Mouse (Mus musculus) retina, embryonic 14.5 days (tissue): ENCODE results near the gene Fam98b.
A peak's percentile ranks its signal among the peaks of the same experiment; 100 is the strongest.

Experiments
- DNase-seq: peaks from one replicate; pipeline ENCODE4 v3.0.0-alpha.2; 2015; ENCODE audit warnings: low spot score

The Fam98b gene

DNA sequence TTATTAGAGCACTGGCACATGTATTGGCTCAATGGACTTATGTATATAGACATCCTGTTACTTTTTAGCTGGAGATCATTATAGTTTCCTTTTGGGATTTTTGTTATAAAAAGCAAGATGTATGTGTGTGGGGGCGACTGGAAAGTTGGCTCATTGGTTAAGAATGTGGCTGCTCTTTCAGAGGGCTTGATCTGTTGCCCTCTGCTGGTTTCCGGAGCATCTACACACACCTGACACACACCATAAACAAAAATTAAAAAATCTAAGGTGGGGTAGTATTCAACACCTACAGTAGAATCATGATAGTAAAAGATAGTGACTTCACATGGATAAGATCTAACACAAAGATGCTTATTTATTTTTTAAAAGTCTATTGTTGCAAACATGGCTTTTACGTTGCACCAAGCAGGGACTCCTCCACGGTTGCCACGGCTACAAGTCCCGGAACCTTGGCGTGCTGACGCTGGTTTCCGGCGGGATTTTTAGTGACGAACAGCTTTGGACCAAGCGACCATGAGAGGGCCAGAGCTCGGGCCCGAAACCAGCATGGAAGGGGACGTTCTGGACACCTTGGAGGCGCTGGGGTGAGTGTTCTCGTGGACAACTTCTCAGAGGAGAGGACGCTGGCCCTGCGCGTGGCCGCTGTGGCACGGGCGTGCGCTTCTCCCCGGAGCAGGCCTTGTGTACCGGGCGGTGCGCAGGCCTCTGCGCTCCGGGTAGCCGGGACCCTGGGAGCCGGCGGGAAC, at the start of gene Fam98b:
Gene Fam98b (plus strand): TSS at position 485 of the 746 bp plus-strand sequence.
- peak; percentile 94 for DNase-seq

DNA sequence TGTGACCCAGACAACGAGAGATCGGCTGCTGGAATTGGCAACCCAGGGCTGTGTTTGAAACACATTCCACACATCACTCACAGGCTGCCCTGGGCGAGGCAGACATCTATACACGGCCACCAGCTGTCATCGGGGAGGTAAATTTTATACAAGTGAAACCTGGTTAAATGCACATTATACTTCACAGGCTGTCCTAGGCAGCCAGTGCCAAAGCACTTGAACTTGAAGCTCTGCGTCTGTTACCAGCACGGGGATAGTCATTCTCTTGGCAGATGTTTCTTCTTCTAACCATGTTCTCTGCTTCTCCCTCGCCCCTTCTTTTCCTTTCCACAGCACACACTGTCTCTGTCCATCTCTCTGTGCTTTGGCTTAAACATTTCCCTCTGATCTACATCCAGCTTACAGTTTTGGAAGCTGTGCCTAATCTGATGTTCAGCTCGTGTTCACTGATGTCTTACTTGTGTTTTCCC, 48.6 kb upstream of the Fam98b start:
- no peak for DNase-seq

DNA sequence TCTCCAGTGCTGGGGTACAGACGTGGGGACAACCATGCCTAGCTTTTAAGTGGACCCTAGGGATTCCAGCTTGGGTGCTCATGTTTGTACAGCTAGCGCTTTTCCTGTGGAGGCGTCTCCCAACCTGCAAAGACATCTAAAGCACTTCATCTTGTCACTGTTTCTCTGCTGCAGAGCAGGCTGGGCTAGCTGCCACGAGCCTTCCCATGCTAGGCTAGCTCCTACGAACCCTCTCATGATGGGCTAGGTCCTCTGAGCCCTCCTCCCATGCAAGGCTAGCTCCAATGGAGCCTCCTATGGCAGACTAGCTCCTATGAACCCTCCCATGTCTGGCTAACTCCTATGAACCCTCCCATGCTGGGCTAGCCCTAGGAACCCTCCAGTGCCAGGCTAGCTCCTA, 46.2 kb upstream of the Fam98b start:
- DNase-seq, result no peak

DNA sequence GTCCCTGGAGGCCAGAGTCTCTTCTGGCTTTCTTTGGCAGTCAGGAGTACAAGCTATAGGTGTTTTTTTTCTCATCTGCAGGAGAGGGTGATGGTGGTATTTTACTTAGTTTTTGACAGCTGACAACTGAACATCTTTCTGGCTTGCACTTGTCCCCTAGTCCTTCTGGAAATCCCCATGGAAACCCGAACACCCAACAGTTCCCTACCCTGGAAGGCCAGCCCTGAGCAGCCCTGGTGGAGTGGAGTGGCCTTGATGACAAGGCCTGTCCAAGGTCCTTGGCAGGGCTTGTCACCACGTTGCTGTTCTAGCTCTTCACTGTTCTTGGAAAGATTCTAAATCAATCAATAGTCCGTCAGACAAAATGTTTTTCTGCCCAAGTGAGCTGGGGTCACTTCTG, 45.0 kb upstream of the Fam98b start:
- no peak for DNase-seq

DNA sequence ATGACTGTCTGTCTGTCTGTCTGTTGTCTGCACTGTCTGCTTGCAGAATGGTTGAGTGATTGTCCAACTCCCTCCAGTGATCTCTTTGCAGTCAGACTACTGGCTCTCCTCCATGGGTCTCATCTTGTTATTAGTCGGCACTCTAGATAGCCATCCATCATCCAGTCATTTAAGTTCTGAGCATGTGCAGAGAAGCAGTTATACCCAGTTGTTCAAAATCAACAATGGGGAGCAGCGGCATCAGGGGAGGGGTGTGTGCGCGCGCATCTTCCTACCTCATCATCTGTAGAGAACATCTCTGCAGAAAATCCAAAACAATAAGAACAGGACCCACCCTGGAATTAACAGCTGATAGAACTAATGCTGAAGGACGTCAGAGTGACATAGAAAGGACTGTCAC, 44.5 kb upstream of the Fam98b start:
- no peak for DNase-seq

DNA sequence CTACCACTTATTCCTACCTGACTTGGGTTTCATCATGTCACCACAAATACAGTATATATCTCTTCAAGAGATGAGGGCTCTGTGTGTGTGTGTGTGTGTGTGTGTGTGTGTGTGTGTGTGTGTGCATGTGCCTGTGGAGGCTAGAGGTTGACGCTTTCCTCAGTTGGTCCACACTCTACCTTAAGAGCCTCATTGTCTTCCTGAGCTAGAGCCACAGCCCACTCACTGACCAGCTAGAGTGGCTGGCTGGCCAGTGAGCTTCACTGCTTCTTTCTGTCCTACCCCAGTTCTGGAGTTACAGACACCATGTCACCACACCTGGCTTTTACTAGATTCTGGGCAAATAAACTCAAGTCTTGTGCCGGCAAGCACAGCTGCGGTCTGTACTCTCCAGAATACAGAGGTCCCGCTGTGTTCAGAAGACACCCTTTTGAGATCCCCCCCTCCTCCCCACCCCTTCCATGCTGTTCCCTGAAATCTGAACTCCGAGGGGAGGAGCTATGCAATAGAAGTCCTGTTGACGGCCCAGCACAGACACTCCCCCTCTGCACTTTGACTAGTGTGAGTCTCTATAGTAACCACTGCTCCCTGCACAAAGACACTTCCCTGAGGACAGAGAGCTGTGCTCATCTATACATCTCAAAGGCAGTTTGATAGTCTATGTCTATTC, 39.0 kb upstream of the Fam98b start:
- DNase-seq, result peak; percentile 71

DNA sequence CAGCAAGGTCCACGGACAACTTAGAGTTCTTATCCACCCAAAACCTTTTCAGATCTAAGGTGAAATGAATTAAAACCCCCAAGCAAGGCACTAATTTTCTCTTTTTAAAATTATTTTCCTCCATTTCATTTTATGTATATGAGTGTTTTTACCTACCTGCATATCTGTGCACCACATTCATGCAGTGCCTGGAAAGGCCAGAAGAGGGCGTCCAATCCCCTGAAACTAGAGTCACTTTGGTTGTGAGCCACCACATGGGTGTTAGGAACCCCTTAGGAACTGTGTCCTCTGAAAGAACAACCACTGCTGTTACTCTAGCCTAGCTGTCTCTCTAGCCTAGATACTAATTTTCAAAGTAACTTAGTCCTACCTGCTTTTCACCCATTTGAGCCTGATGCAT, 33.4 kb upstream of the Fam98b start:
- no peak for DNase-seq

DNA sequence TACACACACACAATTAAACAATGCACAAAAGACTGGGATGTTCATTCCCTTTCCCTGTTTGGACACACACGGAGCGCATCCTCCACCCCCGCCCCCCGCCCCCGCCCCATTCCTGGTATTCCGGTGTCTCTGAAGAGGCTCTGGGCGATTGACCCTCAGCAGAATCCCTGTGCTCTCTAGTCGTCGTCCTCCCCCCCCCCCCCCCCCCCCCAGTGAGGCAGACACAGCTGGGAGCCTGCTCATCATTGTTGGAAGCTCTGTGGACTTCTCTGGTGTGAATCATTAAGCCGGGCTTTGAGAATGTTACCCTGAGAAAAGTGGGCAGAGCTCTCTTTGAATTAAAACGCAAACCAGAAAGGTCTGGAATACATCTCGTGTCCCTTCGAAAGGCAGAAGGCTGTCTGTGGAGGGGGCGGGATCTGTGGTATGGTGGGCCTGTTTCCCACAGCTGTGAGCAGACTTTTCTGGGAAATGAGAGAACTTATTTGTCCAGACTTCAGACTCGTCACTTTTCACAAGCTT, 31.8 kb upstream of the Fam98b start:
- DNase-seq, result no peak

DNA sequence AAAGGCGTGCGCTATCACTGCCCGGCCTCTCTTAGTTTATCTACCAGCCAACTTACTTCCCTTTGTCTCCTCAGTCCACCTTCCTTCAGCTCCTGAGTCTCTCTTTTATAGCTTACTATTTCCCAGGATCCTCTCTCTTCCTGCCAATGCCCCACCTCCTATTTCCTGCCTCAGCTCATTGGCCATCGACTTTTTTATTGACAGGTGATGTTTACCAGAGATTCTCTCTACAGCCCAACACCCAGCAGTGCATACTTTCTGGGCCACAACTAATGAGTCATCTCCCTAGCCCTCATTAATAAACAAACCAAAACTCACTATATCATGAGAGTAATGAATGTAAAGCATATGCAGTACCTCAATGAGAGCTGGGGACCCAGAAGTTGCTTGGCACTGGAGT, 30.0 kb upstream of the Fam98b start:
- DNase-seq, result no peak

DNA sequence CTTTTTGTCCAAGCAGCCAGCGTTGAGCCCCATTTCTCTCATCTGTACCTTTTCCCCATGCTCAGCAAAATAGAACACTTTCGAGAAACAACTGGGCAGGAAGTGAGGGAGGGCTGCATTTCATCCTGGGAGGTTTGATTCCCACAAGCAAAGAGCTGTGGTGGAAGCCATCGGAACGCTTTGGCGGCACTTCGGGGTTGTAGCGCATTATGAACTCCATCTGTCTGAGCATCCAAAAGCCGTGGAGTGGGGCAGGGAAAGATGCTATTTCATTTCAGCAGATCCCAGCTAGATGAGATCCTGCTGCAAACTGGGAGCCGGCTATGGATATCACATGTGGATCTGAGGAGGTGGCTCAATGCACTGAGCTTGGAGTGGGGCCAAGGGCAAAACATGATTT, 26.9 kb upstream of the Fam98b start:
- no peak for DNase-seq

DNA sequence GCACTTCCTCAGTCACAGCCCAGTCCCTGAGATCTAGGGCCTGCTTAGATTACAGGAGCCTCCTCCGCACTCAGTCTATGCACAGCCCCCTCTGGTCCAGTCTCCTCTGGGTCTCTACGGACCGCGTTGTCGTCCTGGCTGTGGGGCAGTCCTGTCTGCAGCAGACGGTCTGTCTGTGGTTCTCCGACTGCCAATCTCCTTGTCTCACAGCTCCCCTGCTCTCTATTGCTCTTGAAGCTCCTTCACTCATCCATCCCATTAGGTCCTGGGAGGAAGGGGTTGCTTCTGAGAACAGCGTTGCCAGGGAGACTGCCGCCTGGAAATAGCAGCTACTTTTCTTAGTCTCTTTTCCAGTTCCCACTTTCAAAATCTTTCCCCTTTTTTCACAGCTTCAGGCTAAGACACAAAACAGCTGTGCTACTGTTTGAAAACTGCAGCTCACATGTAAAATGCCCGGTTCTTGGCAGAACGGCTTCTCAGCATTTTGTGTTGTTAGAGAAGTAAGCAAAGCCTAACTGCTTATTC, 20.9 kb upstream of the Fam98b start:
- DNase-seq, result no peak

DNA sequence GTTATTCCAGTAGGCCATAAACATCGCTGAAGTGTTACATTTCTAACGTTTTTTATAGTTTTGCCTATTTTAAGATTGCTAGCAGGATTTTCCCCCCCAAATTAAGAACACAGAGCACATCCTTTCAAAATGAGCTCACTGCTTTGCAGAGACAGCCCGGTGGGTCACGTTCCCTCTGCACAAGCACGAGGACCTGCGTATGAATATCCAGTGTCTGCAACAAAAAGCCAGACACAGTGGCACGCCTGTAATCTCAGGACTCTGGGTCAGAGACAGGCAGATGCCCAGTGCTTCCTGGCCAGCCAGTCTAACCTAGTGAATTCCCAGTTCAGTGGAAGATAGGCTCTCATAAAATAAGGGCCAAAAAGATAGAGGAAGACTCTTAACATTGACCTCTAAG, 19.3 kb upstream of the Fam98b start:
- DNase-seq, result no peak

DNA sequence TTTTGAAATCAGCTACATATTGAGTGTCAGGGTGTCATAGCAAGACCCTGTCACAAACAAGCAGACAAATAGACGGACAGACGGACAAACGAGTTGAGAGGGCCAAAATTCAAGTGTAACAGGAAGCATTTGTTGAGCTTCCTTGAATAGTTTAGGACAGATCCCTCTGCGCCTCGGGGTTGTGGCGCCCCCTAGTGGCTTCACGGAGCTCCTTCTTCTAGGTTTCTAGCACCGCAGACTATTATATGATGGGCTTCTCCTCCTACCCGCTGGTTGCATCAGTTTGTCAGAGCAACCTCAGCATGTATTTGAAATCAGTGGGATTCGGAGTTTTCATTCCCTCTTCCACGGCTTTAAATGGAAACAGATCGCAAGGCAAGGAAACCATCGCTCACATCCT, 18.3 kb upstream of the Fam98b start:
- DNase-seq, result peak; percentile 87

DNA sequence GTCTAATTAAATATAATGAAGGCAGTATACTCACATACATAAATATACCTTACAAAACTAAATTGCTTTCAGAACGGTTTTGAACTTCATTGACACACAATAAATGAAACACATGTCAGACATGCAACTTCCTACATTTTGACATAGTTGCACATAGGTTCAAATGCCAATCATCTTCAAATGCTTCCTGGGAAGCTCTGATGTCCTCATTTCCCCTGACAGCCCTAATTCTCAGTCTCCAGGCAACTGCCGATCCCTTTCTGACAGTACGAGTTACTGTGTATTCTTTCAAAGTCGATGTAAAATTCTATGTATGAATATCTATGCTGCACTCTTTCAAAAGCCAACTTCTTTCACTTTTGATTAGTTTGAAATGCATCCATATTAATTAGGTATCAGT, 7.6 kb upstream of the Fam98b start:
- DNase-seq, result no peak

DNA sequence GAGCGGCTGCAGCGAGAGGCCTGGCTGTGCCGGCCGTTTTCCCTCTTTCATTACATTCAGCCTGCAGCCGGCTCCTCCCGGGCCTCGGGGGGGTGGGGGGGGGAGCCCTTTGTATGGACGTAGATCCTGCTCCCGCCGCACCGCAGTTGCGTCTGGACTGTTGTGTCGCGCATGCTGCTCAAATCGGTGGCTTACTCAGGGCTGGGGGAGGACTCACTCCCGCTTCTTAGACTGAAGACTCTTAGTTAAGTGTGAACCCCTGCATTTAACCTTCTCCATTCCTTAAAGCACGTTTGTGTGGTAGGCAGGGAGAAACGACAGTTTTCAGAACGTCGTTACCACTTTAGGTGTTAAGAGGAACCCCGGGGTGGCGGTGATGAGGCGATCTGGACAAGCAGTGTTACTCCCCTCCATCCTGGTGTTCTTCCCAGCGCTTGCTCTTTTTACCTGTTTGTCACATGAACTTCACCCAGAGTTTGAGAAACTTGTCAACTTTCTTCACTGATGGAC, 517 bp downstream of the Fam98b start:
- DNase-seq, result no peak

DNA sequence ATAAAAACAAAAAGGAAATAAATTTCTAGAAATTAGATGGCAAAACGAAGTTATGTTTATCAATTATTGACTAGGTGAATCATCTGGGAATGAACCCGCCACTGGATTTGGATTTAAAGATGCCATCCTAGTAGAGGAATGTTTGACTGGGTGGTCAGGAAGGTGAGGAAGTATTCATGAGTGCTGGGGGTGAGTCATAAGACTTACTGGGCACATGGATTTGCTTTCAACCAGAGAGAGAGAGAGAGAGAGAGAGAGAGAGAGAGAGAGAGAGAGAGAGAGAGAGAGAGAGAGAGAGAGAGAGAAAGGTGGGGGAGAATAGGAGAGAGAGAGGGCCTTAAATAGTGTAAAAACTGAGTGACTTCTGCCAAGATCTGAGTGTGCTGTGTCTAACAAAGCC, 5.9 kb downstream of the Fam98b start:
- DNase-seq, result no peak

DNA sequence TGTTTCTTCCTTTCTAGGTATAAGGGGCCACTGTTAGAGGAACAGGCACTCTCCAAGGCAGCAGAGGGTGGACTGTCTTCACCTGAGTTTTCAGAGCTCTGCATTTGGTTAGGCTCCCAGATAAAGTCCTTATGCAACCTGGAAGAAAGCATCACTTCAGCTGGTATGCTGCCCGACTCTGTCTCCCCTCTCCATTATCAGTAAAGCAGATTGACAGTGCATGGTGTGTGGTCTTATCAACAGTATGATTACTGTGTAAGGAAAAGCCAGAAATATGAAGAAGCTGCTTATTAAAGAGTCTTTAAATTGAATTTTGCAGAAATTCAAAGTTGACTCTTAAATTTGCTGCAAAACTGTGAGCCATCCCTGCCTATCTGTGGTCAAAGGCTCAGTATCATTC, 8.1 kb downstream of the Fam98b start:
- no peak for DNase-seq

DNA sequence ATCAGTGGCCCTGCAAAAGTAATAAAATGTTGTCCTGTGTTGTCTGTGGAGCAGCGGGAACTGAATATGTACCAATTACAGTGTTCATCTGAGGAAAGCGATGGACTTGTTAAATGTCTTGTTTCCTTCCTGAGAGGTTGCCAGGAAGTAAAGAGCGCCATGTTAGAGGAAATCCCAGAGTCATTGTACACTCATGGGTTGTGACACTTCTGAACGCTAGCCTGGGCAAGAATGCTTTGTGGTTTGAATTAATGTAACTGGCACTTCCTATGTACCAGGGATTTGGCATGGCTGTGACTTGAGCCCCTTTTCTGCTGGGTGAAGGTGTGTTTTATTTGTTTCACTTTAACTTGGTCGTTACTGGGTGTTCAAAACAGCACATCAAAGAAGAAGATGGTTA, 12.6 kb downstream of the Fam98b start:
- no peak for DNase-seq

DNA sequence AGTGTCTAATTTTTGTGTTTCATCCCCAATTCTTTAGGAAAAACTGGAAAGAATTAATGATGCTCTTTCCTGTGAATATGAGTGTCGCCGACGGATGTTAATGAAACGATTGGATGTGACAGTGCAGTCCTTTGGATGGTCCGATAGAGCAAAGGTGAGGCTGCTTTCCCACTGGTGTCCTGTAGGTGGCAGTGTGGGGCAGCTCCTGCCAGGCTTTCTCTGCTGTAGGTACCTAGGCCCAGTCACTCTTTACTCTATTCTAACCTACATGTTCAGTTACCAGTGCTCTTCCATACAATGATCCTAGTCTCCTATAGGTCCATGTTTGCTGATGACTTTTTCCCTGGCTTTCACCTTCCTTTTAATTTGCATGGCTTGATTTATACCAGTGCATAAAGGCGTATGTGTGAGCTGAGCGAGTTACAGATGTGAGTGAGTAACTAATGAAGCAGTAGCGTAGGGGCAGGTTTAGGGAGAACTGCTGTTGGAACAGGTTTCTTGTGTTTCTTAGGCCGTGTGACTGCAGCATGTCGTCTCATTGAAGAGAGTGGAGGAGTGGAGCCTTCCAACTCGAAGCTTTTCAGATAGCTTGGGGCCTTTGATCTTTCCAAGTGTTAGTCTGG, 14.4 kb downstream of the Fam98b start:
- DNase-seq, result peak; percentile 85

DNA sequence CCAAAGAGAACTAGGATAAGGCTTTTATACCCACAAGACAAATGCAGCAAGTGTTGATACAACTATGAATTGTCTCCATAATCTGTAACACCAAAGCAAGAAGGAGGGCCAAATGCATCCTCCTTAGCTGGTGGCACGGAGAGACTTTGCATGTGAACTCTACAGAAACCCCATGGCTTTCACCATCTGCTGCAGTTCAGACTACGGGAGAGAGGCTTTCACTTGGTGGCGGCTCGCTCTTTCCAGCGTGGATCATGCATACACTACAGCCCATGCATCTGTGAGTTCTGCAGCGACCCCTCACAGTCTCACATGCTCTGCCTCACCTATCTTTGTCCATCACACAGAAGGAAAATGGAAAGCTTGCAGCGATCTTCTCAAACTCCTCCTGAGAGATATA, 38.8 kb downstream of the Fam98b start:
- no peak for DNase-seq

DNA sequence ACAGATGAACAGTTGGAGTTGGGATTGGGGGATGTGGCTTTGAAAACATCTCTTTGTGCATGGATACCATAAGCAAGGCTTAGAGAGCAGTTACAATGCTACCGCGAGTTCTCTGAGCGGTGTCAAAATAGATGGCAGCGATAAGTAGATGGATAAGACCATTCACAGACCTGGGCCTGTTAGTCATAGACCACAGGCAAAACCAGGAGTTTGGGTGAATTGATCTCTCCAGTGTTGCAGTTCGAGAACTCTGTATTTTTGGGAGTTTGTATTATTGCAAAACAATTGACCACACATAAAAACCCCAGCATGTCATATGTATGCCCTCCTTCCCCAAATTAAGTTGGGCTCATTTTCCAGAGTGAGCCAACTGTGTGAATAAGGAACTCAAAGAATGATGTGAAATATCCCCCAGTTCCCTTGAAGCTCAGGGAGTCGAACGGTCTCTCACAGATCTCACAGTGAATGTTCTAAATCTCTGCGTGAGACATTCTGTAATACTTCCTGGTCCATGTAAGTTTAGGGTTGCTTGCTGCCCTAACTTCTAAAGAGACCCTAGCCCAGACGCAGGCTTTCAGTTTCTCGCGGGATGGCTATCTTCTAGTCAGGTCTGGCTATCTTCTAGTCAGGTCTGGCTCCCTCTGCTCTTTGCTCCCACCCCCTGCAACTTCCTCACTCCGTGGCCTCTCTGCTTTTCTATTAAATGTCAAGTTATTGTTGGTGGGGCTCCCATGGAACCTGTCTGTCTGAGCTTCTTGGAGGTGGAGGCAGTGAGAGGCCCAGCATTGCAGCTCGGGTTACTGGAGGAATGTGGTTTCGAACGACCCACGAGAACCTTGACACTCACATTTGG, 50.3 kb downstream of the Fam98b start:
- DNase-seq, result no peak
